Mouse (Mus musculus) CD4-positive, CD25-positive, alpha-beta regulatory T cell, adult 2 months (primary cell): Measurements from ENCODE around the gene Sept8.

ENCODE experiments used
- DNase-seq: peaks from one replicate; pipeline ENCODE4 v3.0.0-alpha.2; 2012; ENCODE audit warnings: low read depth, low spot score

Sept8 gene

DNA sequence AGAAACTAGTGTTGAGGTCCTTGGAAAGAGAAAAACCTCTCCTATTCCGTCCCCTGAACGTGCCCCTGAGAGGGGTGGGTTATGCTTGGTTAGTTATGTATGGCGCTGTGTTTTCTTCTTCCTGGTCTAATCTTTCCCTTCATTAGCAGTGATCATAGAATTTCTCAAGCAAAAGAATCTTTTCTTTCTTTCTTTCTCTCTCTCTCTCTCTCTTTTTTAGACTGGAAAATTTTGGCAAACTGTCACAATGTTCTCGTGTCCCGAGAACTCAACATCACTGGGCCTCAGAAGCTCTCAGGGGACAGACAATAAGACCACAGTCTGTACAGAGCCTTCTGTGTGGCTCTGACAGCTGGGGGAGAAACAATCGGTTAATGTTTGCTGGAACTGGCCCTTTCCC lies 23.6 kb upstream of the Sept8 start:
- no peak for DNase-seq

DNA sequence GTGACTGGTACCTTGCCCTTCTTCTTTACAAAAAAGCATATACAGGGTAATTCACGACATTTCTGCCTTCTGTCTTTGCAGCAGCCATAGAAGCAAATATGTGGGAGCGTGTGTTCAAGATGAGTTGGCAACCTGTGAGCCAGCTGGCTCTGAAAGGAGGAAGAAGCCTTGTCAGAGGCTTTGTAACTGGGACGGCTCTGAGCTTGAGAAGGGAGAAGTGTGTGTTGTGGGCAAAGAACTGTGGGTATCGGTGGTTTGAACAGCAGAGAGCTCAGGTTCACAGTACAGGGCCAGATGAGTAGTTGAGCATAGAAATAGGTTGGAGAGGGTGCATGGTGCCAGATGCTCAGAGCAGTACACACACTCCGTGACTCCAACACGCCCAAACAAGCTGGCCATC lies 22.1 kb upstream of the Sept8 start:
- DNase-seq, result no peak

DNA sequence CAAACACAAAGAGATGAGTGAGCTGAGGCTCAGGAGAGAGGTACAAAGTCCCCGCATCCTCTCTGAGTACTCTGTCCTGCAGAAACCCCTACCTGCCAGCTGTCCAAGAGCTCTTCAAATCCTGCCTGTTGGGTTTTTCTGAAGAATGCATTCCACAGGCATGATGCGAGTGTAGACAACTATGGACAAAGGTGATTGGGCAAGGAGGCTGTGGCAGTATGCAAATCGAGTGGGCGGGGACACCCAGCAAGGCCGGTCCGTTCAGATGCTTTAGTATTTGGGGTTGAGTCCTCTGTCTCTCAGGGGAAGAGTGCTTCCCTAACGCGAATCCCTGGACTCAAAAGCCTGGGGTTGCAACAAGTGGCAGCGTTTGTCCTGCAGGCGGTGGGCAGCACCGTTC lies 18.5 kb upstream of the Sept8 start:
- DNase-seq, result no peak

DNA sequence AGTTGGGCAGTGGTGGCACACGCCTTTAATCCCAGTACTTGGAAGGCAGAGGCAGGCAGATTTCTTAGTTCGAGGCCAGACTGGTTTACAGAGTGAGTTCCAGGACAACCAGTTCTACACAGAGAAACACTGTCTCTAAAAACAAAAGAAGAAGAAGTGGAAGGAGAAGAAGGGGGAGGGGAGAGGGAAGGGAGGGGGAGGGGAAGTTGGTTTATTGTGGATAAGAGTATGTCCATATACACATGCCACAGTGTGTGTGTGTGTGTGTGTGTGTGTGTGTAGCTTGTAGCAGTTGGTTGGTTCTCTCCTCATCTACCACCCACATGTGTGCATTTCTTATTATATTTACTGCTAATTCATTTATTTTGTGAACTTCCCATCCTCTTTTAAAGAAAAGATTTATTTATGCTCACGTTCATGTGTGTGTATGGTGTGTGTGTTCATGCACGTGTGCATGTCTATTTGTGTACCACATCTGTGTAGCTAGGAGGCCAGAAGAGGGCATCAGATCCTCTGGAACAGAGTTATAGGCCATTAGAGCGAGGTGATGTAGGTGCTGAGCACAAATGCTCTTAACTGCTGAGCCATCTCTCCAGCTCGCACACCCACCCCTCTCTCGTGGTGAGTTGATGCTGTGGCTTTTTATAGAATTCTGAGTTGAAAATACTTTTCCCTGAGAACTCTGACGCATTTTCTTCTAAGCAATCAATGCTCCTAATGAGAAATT lies 16.9 kb upstream of the Sept8 start:
- DNase-seq, result no peak

DNA sequence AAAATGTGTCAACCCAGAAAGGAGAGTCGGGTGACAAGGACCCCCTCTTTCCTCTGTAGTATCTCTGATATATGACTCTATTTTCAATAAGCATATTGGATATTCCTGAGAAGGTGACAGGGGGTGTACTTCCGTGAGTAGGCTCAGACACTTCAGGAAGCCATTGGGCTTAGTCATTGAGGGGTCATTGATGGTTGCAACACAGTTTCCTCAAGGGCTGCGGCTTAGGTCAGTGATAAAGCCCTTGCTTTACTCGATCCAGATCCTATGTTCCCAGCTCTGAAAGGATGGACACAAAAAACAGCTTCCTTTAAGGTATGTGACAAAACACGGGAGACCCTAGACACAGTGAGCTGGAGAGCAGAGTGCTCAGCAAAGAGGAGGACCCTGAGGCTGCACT lies 15.3 kb upstream of the Sept8 start:
- no peak for DNase-seq

DNA sequence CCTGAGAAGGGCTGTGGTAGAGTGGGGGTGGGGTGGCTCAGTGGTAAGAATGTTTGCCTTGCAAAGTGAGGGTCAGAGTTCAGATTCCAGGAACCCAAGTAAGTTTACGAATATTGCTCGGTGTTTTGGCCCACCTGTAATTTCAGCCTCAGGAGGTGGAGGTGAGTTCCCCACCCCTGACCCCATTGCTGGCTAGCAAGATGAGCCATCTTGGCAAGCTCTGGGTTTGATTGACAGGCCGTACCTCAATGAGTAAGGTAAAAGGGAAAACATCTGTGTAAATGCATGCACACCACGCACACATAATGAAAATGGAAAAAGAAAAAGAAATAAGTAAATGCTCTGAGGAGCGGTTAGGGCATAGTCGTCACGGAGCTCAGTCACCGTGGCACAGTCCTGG lies 14.7 kb upstream of the Sept8 start:
- no peak for DNase-seq

DNA sequence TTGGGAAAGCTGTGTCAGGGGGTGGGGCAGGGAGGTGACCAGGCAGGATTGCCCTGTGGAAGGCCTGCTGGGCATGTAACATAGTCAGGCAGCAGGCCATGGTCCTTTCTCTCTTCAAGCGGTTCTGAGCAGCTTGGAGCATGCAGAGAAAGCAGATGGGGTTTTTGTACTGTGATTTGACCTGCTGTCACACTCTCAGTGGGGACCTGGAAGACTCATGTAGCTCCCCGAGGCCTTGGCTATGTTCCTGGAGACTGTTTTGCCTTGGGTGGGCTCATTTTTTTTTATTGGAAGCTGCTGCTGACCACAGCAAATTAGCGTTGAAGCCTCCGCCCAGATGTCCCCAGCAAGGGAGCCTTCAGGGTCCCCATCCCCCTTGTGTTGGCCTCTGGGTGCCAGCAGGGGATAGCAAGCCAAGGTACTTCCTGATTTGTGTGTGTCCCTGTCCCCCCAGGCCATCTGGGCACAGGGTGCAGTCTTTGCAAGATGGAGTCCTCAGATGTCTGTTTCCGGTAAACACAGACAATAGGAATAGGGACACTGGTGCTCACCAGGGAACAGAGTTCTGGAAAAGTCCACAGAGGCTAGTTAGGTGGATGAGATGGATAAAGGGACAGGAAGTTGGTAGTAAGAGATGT lies 13.9 kb upstream of the Sept8 start:
- DNase-seq, result no peak

DNA sequence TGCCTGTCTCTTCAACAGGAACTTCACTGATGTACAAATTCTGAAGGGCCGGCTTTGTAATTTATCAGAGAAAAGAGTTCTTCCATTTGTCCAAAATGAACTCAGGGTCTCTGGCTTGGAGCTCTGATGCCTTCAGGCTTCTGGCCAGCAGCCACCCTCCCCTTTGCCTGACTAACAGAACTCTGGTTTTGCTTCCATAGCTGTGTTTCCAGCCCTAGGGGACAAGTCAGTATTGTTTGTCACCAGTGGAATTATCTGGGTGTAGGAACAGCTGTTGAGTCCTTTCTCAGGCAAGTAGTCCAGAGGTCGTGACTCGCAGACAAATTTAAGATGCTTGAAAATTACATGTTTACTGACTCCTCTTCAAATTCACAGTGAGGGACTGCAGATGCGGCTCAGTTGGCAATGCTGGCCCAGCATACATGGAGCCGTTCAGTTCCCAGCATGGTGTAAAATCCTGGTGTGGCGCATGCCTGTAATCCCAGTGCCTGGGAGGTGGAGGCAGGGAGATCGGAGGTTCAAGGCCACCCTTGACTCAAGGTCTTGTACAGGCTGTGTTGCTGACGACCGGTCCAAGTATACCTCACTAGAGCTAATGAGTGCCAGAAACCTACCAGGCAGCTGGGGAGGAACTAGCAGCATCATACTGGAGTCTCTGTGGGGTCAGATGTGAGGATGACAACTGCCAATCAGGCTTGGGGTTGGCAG lies 11.8 kb upstream of the Sept8 start:
- DNase-seq, result no peak

DNA sequence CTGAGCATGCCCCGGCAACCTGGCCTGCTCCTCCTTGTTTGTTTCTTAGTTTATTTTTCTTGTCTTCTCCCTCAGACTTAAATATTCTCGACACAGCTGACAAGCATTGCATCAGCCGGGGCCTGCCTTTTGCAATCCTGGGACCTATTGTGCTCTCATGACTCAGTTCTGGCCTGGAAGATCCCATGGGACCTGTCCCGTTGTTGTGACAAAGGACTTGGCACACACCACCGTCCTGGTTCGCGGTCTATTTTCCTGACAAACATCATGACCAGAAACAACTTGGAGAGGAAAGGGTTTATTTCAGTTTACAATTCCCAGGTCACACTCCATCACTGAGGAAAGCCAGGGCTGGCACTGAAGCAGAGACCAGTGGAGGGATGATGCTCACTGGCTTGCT lies 10.9 kb upstream of the Sept8 start:
- DNase-seq, result no peak

DNA sequence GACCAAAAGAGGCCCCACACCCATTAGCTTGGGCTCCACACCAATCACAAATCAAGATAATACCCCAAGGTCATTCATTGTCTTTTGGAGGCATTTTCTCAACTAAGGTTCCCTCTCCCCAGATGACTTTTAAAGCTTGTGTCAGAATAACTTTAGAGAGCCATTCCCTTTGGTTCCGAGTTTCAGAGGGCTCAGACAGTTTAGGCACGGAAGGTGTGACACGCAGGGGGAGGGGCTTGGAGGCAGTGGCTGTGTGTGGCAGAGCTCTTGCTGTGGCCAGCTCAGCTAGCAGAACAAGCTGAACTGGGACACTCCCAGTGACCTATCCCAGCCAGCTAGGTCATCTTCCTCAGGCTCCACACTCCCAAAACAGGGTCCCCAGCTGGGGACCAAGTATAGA lies 10.5 kb upstream of the Sept8 start:
- no peak for DNase-seq

DNA sequence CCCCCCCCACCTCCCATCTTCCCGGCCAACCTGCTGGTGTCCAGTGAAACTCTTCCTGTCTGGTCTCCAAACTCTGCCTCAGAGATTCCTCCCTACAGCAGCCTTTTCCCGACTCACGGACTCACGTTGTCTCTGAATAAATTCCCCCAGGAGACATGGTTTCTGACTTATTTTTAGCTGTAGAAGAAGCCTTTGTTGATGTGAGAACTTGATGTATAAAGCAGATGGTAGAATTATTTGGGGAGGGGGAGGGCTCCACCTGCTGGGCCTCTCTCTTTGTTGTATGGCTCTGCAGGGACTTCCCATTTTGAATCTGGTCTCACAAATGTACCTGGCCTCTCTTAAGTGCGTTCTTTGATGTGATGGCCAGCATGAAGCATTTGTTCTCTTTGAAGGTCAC lies 8.7 kb upstream of the Sept8 start:
- no peak for DNase-seq

DNA sequence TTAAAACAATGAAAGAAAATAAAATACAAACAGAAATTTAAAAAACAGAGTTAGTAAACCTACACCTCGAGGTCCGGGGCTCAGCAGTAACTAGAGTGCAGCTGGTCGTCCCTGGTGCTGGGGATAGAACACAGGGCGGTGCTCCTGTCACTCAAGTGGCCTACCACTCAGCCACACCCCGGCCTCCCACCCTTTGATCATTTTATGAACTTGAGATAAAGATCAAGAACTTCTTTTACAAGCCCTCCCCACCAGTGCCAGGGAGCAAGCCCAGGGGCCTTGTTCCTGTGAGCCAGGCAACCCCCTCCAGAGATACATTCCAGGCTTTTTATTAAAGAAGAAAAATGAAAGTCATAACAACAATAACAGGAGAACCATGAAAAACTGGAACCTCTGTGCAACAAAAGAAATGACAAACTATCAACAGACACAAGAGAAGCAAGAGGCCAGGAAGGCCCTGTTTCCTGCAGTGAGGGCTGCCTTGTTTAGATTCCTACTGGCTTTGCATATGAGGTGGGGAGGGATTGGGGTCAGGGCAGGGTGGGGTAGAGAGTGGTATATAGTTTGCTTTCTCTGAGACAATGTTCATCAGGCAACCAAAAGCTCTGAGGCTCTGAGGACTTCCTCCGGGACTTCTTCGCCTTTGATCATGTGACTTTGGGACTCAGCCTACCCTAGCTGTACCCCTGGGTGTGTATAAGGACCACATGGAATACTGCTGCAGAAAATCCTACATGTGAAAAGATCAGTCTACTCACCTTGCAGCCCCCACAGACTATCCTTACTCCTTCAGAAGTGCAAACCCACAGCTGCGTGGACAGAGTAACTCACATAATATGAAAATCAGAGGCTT lies 2.1 kb upstream of the Sept8 start:
- peak; percentile 57 for DNase-seq

DNA sequence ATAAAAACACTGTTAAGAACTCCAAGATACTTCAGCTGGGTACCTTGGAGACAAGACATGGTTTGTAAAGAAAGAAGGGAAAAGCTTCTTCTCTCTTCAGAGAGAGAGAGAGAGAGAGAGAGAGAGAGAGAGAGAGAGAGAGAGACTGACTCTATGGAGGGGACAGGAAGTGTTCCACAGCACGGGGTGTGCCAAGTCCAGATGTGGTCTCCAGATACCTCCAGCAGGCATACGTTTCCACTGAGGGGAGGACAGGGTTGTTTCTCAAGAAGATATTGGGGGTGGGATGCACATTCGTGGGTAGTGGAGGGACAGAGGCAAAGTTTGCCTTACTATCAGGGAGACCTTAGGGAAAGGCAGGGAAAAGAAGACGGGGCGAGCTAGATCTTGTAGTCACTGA lies 298 bp upstream of the Sept8 start:
- peak; percentile 17 for DNase-seq

DNA sequence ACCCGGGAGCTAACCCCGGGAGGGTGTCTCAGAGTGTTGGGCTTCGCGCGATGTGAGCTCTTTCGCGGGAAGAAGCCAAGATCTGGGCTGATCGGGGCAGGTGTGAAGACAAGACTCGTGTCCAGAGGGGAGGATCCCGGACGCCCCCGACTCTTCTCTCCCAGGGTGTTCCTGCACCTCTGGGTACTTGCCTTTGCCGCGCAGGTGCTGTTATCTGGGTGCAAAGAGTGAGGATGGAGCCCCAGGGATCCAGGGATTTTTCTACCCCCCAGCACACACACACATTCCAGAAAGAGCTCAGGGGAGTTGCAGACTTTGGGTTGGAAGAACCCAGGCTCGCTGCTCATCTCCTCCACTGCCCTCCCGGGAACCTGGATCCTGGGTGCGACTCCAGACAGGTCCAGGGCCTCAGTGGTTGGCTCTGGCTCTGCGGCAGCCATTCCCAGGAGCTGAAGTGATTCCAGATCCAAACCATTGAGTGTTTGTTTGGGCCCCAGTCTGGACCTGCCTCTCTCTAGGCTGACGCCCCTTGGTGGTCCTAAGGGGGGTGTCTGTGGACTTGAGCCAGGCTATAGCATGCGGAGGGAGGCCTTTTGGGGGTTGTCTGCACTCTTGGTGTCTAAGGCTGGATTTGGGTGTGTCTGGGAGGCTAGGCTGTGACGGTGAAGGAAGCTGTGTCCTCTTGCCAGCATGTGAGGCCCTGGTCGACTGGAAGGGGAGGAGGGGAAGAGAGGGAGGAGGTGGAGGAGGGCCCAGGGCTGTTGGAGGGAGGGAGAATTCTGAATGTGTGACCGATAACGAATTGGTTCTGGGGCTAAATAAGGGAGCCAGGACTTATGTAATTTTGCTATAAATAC lies 1.3 kb downstream of the Sept8 start:
- DNase-seq, result peak; percentile 11

DNA sequence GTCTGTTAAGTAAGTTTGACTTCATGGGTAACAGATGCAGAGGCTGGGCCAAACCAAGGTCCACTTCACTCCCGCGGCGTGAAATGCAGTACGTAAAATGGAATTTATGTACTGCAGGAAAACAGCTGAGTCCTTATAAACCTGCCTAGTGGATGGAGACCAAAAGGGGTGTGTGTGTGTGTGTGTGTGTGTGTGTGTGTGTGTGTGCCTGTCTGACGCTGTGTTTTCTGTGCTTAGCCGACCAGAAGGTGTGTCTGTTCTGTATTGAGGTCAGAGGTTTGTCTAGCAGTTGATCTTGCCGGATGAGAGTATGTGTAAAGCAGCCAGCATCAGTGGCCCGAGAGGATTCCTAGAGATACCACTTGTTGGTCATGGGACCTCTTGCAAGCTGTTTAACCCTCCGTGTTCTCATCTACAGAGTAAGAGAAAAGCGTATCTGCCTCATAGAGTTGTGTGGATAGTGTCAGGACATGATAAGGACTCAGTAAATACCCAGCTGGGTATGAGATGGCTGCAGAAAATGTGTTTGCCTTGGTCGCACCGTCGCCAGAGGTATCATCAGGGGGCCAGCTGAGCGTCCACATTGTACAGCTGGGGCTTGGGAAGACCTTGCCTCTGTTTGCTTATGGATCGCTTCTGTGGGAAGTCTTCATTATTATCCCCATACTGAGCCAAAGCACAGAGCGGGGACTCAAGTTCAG lies 2.2 kb downstream of the Sept8 start:
- DNase-seq, result no peak

DNA sequence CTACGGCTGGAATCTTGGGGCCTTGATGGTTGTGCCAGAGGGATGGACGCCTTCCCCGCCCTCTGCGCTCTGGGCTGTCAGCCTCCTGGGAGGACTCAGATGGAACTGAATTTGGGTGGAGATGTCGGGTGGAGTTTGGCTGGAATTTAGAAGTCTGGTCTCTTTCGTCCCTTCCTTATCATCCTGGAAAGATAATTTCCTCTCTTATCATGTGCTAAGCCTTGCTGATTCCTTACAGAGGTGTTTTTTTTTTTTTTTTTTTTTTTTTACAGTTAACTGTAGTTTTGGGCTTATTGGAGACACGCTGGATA lies 2.7 kb downstream of the Sept8 start:
- no peak for DNase-seq

DNA sequence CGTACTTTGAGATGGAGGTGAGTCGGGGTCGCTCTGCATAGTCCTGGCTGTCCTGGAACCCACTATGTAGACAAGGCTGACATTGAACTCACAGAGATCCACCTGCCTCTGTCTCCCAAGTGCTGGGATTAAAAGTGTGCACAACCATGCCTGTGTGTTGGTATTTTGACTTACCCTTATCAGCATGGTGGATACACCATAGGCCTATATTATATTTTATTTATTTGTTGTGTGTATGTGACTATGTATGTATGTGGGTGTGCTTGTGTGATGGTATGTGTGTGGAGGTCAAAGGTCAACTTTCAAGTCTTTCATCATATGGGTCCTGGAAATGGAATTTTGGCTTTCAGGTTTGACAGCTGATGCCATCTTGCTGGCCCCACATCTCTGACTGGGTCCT lies 3.3 kb downstream of the Sept8 start:
- no peak for DNase-seq

DNA sequence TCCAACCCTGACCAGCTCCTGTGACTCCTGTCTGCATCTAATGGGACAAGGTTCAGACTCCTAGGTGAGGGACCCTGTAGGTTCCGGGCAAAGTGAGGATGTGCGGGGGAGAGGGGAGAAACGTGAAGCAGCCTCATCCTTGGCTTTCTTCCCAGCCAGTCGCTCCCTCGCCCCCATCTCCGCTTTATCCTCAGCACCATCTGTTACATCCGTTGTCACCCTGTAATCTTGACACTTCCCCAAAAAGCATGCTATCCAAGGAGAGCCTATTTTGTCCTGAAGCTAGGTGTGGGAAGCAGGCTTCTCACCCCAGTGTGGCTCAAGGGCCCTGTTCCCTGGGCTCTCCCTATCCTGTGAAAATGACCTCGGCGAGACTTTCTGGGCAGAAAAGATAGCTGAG lies 3.9 kb downstream of the Sept8 start:
- no peak for DNase-seq

DNA sequence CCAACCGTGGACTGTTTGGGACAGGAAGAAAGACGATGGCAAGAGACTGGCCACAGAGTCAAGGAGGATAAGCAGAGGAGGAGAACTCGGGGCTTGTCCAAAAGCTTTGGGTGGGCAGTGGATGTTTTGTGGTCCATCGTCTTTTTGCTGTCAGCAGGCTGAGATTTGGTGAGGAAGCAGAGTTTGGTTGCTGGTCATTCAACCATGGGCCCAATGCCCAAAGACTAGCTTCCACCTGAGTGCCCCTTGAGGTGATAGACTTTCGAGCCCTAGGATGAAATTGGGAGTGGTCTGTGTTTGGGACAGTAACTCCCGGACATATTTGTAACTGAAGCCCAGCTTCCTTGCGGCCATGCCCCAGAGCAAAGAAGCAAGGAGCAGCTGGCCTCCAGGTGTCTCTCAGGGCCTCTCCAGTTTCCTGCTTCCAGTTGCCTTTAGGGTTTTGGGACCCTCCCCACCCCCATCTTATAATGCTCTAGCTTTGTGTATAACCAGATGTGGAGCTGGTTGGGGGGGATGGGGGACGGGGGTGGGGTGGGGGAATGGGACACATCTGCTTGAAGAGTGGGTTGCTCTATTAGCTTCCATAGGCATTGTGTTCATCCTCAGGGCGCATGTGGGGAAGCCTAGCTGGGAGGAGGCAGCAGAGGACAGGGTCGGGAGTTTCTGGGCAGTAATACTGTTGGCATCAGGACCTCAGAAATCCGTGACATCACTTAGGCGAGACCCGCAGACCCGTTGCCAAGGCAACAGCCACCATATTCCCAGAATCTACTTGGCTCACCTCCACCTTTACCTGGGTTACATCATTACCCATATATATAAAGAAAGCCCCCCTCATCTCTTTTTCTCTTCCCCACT lies 4.7 kb downstream of the Sept8 start:
- no peak for DNase-seq

DNA sequence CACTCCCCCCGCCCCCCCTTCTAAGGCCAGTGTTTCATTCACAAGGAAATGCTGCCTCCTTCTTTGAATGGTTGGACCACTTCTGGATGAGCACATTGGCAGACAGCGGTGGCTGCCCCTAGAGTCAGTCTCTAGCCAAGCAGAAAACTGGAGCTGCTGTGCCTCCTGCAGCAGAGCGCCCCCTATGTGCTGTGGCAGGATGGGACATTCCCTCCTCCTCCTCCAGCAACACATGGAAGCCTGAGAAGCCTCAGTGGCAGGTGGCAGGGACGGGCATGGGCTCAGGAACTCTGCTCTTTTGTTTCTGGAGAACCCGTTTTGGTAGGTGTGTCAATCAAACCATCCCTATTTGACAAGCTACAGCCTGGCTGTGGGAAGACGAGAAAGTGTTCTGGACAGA lies 5.8 kb downstream of the Sept8 start:
- DNase-seq, result peak; percentile 58
